Mouse (Mus musculus) lung, postnatal 0 days (tissue): Measurements from ENCODE around the gene Mdm2.

Experiments
- CTCF ChIP-seq: IDR thresholded peaks from 2 replicates; pipeline ENCODE4 v1.5.1; 2016; ENCODE audit warnings: antibody characterized with exemption, mild to moderate bottlenecking
- EP300 ChIP-seq: IDR thresholded peaks from 2 replicates; pipeline ENCODE4 v1.6.1; 2016; ENCODE audit warnings: antibody characterized with exemption, mild to moderate bottlenecking, control low read depth

GRCm38 (mm10) chr10:117738140-117738921 is 27.8 kb upstream of the Mdm2 start:
- TF ChIP-seq CTCF (no peak), EP300 (no peak)
